Mouse (Mus musculus): ENCODE data around the gene Olfr971.
"Not testable (repeated sequence)": the region's sequence is repeated elsewhere in the genome, so short reads cannot be mapped to it uniquely, and the experiment has no call there.

The Olfr971 gene

DNA sequence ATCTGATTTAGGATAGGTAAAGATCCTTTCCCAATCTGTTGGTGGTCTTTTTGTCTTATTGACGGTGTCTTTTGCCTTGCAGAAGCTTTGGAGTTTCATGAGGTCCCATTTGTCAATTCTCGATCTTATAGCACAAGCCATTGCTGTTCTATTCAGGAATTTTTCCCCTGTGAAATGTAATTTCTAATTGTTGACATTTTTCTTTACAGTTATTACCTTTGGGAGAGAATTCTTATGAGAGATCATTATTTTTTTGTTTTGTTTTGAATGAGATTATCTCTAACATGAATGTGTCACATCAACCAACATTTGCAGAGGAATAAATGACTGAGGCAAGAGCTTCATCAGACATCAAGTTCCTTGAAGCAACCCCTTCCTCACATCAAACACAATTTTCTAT is at the start of gene Olfr971:
TSS of gene Olfr971 (plus strand) at position 301 of the 400 bp plus-strand sequence.
- DNase-seq (ENCODE audit: low spot score in 2 of 2) = not testable (repeated sequence)

GRCm38 (mm10) chr9:39790558-39790957 is 46.1 kb upstream of the Olfr971 start, which contains the start of gene Olfr969:
Gene Olfr969 (plus strand): TSS chr9:39790945.
- DNase-seq (ENCODE audit: low spot score in 2 of 2) = no peak

DNA sequence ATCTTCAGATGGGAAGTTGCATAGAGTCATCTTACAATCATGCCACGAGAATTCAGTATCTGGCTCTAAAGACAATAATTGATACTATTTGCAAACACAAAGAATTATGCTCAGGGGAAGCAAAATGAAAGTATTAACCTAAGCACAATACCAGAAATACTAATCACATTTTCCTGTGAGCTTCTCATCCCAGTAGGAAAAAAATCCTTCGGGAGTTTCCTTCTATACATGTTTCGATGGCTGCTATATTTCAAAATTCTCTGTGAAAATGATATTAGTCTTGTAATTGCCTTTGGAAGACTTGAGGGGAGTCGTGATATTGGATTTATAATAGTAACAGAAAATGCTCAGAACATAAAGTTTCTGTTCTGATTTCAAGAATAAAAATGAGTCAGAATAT is 28.1 kb upstream of the Olfr971 start, which contains the start of gene Olfr970:
TSS of gene Olfr970 (plus strand) at position 301 of the 400 bp plus-strand sequence.
- no peak for DNase-seq (ENCODE audit: low spot score in 2 of 2)

DNA sequence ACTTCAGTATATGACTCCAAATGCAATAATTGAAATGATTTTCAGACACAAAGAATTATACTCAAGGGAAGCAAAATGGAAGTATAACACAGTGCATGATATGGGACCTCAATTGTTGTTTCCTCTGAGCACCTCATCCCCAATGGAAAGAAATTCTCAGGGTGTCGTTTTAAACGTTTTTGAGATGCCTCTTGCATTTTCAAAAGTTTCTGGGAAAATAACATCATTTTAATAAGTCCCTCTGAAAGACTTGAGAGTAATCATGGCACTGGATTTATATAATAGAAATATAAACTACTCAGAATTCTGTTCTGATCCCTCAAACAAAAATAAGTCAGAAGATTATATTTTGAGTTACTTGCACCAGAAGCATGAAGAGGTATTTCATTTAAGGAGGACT is 29.4 kb downstream of the Olfr971 start, which contains the start of gene Olfr972:
TSS of gene Olfr972 (plus strand) at position 301 of the 400 bp plus-strand sequence.
- DNase-seq (ENCODE audit: low spot score in 2 of 2) = no peak

DNA sequence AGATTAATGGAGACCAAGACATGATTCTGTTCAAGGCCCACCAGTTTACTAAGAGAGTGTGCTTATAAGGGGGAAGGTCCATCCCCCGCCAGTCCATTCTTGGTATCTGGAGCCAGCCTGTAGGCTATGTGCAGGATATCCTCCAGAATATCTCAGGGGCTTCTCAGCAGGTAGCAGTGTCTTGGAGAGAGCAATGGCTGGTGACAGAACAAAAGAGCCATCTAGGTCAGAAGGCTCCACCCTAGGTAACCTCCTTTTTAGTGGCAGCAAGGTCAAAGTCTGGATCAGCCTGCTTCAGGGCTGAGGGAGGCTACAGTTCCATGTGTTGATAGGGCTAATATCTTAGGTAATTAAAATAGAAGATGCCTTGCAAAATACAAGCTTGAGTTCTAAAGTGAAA is 35.3 kb downstream of the Olfr971 start:
- DNase-seq (ENCODE audit: low spot score in 2 of 2) = not testable (repeated sequence)

DNA sequence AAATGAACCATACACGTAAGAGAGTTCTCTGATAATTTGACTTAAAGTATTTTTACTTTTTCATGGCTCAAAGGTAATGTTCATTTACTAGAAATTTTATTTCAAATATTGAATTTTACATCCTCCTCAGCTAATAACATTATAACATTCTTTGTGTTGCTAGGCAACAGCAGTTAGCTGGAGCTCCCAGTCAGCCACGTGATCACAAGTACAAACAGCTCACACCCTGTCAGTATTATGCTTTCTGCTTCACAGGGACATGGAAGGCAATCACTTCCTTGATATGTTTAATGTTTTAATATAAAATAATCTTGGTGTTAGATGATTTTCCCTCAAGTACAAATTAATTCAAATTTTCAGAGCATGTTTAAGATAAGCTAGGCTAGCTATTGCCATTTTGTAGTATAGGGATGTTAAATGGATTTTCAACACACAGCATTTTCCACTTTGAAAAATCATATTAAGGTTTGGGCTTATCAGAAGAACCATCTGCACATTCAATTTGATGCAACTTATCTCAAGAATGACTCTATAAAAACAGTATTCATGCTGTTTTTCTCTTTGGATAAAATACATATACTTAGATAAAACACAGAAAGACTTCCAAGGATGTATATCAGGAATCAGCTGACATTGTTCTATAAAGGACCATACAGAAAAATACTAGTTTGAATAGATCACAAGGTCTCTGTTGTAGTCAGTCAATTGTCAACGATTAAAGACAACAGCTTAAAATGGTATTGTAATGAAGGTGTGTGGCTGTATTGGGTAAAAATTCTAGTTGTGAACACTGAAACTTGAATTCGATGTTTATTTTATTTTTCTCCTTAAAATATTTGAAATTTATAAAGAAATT is 41.1 kb downstream of the Olfr971 start:
- DNase-seq (ENCODE audit: low spot score in 2 of 2) = not testable (repeated sequence)
